Mouse (Mus musculus): ENCODE measurements around the gene Nkain2. TPM values are rescaled to one million over a fixed set of nuclear protein-coding genes. Genes with fewer than 3 reads are reported as not detected.

Nkain2 gene
- polyA plus RNA-seq, 1 experiment from 2014 or later, result 1.9 TPM

DNA sequence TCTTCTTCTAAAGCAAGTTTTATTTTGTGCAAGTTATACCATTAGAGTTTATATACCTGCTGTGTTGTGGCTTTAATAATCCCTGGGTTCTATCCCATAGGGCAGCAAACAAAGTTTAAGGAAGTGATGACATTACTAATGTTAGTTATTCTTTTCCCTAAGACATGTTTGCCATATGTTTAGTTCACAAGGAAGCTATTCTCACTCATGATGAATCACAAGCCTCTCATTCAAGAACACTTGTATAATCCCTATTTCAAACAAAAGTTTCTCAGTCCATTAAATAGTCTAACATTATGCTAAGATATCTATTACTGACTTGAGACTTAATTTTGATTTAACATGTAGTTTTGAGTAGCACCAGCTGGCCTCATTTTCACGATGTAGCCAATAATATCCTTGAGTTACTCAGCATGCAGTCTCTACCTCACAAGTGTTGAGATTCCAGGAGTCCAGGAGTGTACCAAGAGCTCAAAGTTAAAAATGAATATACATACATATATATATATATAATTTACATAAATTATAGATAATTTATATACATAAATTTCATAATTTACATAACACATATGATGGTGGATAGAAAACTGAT lies 395.6 kb downstream of the Nkain2 start:
- no peak overlapping the region for H3K4me2 ChIP-seq (ENCODE audit: low read depth, low read length, severe bottlenecking)
- H3K9ac ChIP-seq (ENCODE audit: low read length), result no peak overlapping the region
- no peak overlapping the region for H3K4me3 ChIP-seq (ENCODE audit: low read depth, low read length)
- WGBS, result 87% methylated on average over 1 of the region's 1 CpGs
- H3K4me1 ChIP-seq (replicated peaks; ENCODE audit: control insufficient read depth, insufficient read depth, low read length), result no peaks in the 10 kb centered on the region
- no peak overlapping the region for H3K27ac ChIP-seq (ENCODE audit: low read depth, low read length)
- H3K27me3 ChIP-seq (ENCODE audit: control insufficient read depth, insufficient read depth, low read length), result no peaks in the 10 kb centered on the region
- no peaks in the 10 kb centered on the region for H3K36me3 ChIP-seq (ENCODE audit: control insufficient read depth, insufficient read depth, low read length)
- no peak for ATAC-seq (replicated peaks; ENCODE audit: low FRiP score)
- H3K9me3 ChIP-seq (ENCODE audit: control insufficient read depth, low read length), result no peaks in the 10 kb centered on the region
- no peak for DNase-seq (ENCODE audit: low spot score)

- WGBS, result 70% methylated on average over 1 of the region's 1 CpGs
- Histone ChIP-seq H3K4me1 (replicated peaks; ENCODE audit: control insufficient read depth, insufficient read depth, low read length) (no peaks in the 10 kb centered on the region), H3K27me3 (ENCODE audit: control insufficient read depth, insufficient read depth, low read length) (no peaks in the 10 kb centered on the region), H3K4me2 (ENCODE audit: low read depth, low read length, severe bottlenecking) (no peak overlapping the region), H3K9me3 (ENCODE audit: control insufficient read depth, low read length) (no peaks in the 10 kb centered on the region), H3K36me3 (ENCODE audit: control insufficient read depth, insufficient read depth, low read length) (no peaks in the 10 kb centered on the region), H3K9ac (ENCODE audit: low read length) (no peak overlapping the region), H3K27ac (ENCODE audit: low read depth, low read length) (no peak overlapping the region), H3K4me3 (ENCODE audit: low read depth, low read length) (no peak overlapping the region)
- DNase-seq (ENCODE audit: low spot score), result no peak
- no peak for ATAC-seq (replicated peaks; ENCODE audit: low FRiP score)
Measured at GRCm38 (mm10) chr10:32493600-32493999, 396.7 kb downstream of the Nkain2 start.

- WGBS, result 77% methylated on average over 2 of the region's 2 CpGs
- Histone ChIP-seq H3K36me3 (ENCODE audit: control insufficient read depth, insufficient read depth, low read length) (no peaks in the 10 kb centered on the region), H3K4me2 (ENCODE audit: low read depth, low read length, severe bottlenecking) (no peak overlapping the region), H3K9me3 (ENCODE audit: control insufficient read depth, low read length) (no peaks in the 10 kb centered on the region), H3K27me3 (ENCODE audit: control insufficient read depth, insufficient read depth, low read length) (no peaks in the 10 kb centered on the region), H3K4me1 (replicated peaks; ENCODE audit: control insufficient read depth, insufficient read depth, low read length) (no peaks in the 10 kb centered on the region), H3K27ac (ENCODE audit: low read depth, low read length) (no peak overlapping the region), H3K4me3 (ENCODE audit: low read depth, low read length) (no peak overlapping the region), H3K9ac (ENCODE audit: low read length) (no peak overlapping the region)
- DNase-seq (ENCODE audit: low spot score) (no peak), ATAC-seq (replicated peaks; ENCODE audit: low FRiP score) (no peak)
Measured at GRCm38 (mm10) chr10:32462726-32463125, 427.5 kb downstream of the Nkain2 start.

GRCm38 (mm10) chr10:32439932-32440519 lies 450.2 kb downstream of the Nkain2 start:
- WGBS, result 78% methylated on average over 3 of the region's 3 CpGs
- Histone ChIP-seq H3K9me3 (ENCODE audit: control insufficient read depth, low read length) (no peaks in the 10 kb centered on the region), H3K4me1 (replicated peaks; ENCODE audit: control insufficient read depth, insufficient read depth, low read length) (no peaks in the 10 kb centered on the region), H3K27me3 (ENCODE audit: control insufficient read depth, insufficient read depth, low read length) (no peaks in the 10 kb centered on the region), H3K9ac (ENCODE audit: low read length) (no peak overlapping the region), H3K27ac (ENCODE audit: low read depth, low read length) (no peak overlapping the region), H3K4me3 (ENCODE audit: low read depth, low read length) (no peak overlapping the region), H3K36me3 (ENCODE audit: control insufficient read depth, insufficient read depth, low read length) (no peaks in the 10 kb centered on the region), H3K4me2 (ENCODE audit: low read depth, low read length, severe bottlenecking) (no peak overlapping the region)
- DNase-seq (ENCODE audit: low spot score) (no peak), ATAC-seq (replicated peaks; ENCODE audit: low FRiP score) (no peak)

GRCm38 (mm10) chr10:32414228-32414627 lies 476.0 kb downstream of the Nkain2 start:
- H3K4me2 ChIP-seq (ENCODE audit: low read depth, low read length, severe bottlenecking), result no peak overlapping the region
- H3K36me3 ChIP-seq (ENCODE audit: control insufficient read depth, insufficient read depth, low read length), result no peaks in the 10 kb centered on the region
- no peaks in the 10 kb centered on the region for H3K9me3 ChIP-seq (ENCODE audit: control insufficient read depth, low read length)
- H3K4me1 ChIP-seq (replicated peaks; ENCODE audit: control insufficient read depth, insufficient read depth, low read length), result no peaks in the 10 kb centered on the region
- no peak overlapping the region for H3K27ac ChIP-seq (ENCODE audit: low read depth, low read length)
- ATAC-seq (replicated peaks; ENCODE audit: low FRiP score), result no peak
- no peak overlapping the region for H3K9ac ChIP-seq (ENCODE audit: low read length)
- H3K4me3 ChIP-seq (ENCODE audit: low read depth, low read length), result no peak overlapping the region
- no peaks in the 10 kb centered on the region for H3K27me3 ChIP-seq (ENCODE audit: control insufficient read depth, insufficient read depth, low read length)
- DNase-seq (ENCODE audit: low spot score), result no peak

DNA sequence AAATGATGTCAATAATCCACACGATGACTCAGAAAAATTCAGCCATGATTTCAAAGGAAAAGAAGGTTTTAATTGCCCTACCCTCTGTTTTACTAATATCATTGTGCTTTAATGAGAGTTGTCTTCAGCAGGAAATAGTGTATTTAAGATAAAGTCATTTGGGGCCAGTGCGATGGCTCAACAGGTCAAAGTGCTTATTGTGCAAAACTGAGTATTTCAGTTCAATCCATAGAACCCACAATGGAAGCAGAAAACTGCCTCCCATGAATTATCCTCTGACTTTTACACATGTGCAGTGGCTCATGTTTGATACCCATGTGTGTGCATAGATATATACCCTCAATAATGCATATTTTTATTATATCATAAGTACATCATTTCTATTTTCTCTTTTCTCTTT lies 478.9 kb downstream of the Nkain2 start:
- H3K4me2 ChIP-seq (ENCODE audit: low read depth, low read length, severe bottlenecking), result no peak overlapping the region
- WGBS, result 91% methylated on average over 2 of the region's 2 CpGs

GRCm38 (mm10) chr10:32400961-32401360 lies 489.3 kb downstream of the Nkain2 start:
- Histone ChIP-seq H3K4me3 (ENCODE audit: low read depth, low read length) (no peak overlapping the region), H3K27ac (ENCODE audit: low read depth, low read length) (no peak overlapping the region), H3K9me3 (ENCODE audit: control insufficient read depth, low read length) (no peaks in the 10 kb centered on the region), H3K36me3 (ENCODE audit: control insufficient read depth, insufficient read depth, low read length) (no peaks in the 10 kb centered on the region), H3K4me2 (ENCODE audit: low read depth, low read length, severe bottlenecking) (no peak overlapping the region), H3K4me1 (replicated peaks; ENCODE audit: control insufficient read depth, insufficient read depth, low read length) (no peaks in the 10 kb centered on the region), H3K27me3 (ENCODE audit: control insufficient read depth, insufficient read depth, low read length) (no peaks in the 10 kb centered on the region), H3K9ac (ENCODE audit: low read length) (no peak overlapping the region)
- DNase-seq (ENCODE audit: low spot score), result no peak
- ATAC-seq (replicated peaks; ENCODE audit: low FRiP score), result no peak
- WGBS, result 81% methylated on average over 1 of the region's 1 CpGs

More for the DNA sequence above, 478.9 kb downstream of the Nkain2 start:
- no peak overlapping the region for H3K4me3 ChIP-seq (ENCODE audit: low read depth, low read length)
- no peak overlapping the region for H3K9ac ChIP-seq (ENCODE audit: low read length)
- no peaks in the 10 kb centered on the region for H3K36me3 ChIP-seq (ENCODE audit: control insufficient read depth, insufficient read depth, low read length)
- H3K4me1 ChIP-seq (replicated peaks; ENCODE audit: control insufficient read depth, insufficient read depth, low read length), result no peaks in the 10 kb centered on the region
- no peaks in the 10 kb centered on the region for H3K9me3 ChIP-seq (ENCODE audit: control insufficient read depth, low read length)
- no peak for DNase-seq (ENCODE audit: low spot score)
- H3K27ac ChIP-seq (ENCODE audit: low read depth, low read length), result no peak overlapping the region
- H3K27me3 ChIP-seq (ENCODE audit: control insufficient read depth, insufficient read depth, low read length), result no peaks in the 10 kb centered on the region
- ATAC-seq (replicated peaks; ENCODE audit: low FRiP score), result no peak

DNA sequence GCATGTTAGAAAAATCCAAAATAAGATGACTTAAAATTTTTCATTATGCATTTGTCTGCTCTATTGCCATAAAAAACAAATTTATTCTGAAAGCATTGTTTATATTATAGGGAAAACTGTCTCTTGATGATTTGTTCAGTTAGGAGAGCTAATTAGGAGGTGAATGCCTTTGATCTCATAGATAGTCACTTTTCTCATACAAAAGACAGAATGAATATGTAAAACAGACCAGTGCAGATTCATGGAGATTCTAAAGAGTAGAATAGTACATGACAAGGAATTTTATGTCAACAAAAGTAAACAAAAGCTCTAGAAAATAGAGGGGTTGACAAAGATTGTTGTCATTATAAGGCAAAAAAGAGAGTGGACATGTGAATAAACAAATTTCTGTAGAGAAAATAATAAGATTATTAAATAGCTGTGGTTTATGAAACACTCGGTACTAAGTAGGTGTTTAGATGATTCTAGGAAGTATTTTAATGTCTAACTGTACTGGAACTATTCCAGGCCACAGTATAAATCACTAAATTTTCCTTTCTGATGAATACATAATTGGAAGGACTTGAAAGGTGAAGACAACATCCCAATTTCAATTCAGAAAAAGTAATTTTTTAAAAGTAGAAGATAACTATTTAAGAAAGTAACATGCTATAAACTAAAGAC lies 496.3 kb downstream of the Nkain2 start:
- DNase-seq (ENCODE audit: low spot score) (no peak), ATAC-seq (replicated peaks; ENCODE audit: low FRiP score) (no peak)
- no peak overlapping the region for H3K4me3 ChIP-seq (ENCODE audit: low read depth, low read length)
- 95% methylated on average over 1 of the region's 1 CpGs for WGBS
- H3K4me1 ChIP-seq (replicated peaks; ENCODE audit: control insufficient read depth, insufficient read depth, low read length), result no peaks in the 10 kb centered on the region
- no peak overlapping the region for H3K4me2 ChIP-seq (ENCODE audit: low read depth, low read length, severe bottlenecking)
- H3K36me3 ChIP-seq (ENCODE audit: control insufficient read depth, insufficient read depth, low read length), result no peaks in the 10 kb centered on the region
- H3K27ac ChIP-seq (ENCODE audit: low read depth, low read length), result no peak overlapping the region
- no peak overlapping the region for H3K9ac ChIP-seq (ENCODE audit: low read length)
- no peaks in the 10 kb centered on the region for H3K9me3 ChIP-seq (ENCODE audit: control insufficient read depth, low read length)
- no peaks in the 10 kb centered on the region for H3K27me3 ChIP-seq (ENCODE audit: control insufficient read depth, insufficient read depth, low read length)

GRCm38 (mm10) chr10:32393326-32393725 lies 496.9 kb downstream of the Nkain2 start:
- no peaks in the 10 kb centered on the region for H3K4me1 ChIP-seq (replicated peaks; ENCODE audit: control insufficient read depth, insufficient read depth, low read length)
- no peak for ATAC-seq (replicated peaks; ENCODE audit: low FRiP score)
- H3K27ac ChIP-seq (ENCODE audit: low read depth, low read length), result no peak overlapping the region
- no peaks in the 10 kb centered on the region for H3K9me3 ChIP-seq (ENCODE audit: control insufficient read depth, low read length)
- no peaks in the 10 kb centered on the region for H3K27me3 ChIP-seq (ENCODE audit: control insufficient read depth, insufficient read depth, low read length)
- no peak overlapping the region for H3K4me3 ChIP-seq (ENCODE audit: low read depth, low read length)
- WGBS, result 91% methylated on average over 1 of the region's 1 CpGs
- H3K9ac ChIP-seq (ENCODE audit: low read length), result no peak overlapping the region
- no peak overlapping the region for H3K4me2 ChIP-seq (ENCODE audit: low read depth, low read length, severe bottlenecking)
- DNase-seq (ENCODE audit: low spot score), result no peak
- H3K36me3 ChIP-seq (ENCODE audit: control insufficient read depth, insufficient read depth, low read length), result no peaks in the 10 kb centered on the region

All from forebrain, embryonic 11.5 days (tissue).